9 mouse cellular contexts compared by ENCODE assay signal in genomic region chr3:90708523-90709202, GRCm38 (mm10). TPM values are rescaled to one million over a fixed set of nuclear protein-coding genes. Genes with fewer than 3 reads are reported as not detected.
DNase-seq lines count a peak whose midpoint lies in the region; ATAC-seq and TF ChIP-seq lines count a peak whose summit lies in the region.
"Had no signal": no experiment of that assay in that cellular context is flagged by ENCODE, and none has a peak within 500 bp of the region (broad histone marks: within the 10 kb centered on the region; RNA-seq: fewer than 3 reads in every experiment).

No protein-coding gene starts in this region.

- no peak overlapping the region for H3K27ac ChIP-seq in kidney, adult 2 months (ENCODE audit: insufficient read depth, low read depth, low read length)
- H3K27ac ChIP-seq in midbrain, postnatal 0 days (ENCODE audit: low read depth, low read length): no peak overlapping the region
- H3K27ac ChIP-seq: liver, embryonic 13.5 days had no signal

- no peak for TF ChIP-seq POLR2A in kidney, adult 2 months (IDR thresholded peaks at IDR 0.05; ENCODE audit: low read depth, low read length)

- no peaks in the 10 kb centered on the region for H3K9me3 ChIP-seq in midbrain, postnatal 0 days (ENCODE audit: low read length)
- H3K9me3 ChIP-seq: liver, embryonic 13.5 days had no signal

- no peaks in the 10 kb centered on the region for H3K36me3 ChIP-seq in kidney, adult 2 months (ENCODE audit: control insufficient read depth, insufficient read depth, low read length)
- H3K36me3 ChIP-seq in midbrain, postnatal 0 days (ENCODE audit: insufficient read depth, low read length): no peaks in the 10 kb centered on the region
- H3K36me3 ChIP-seq: liver, embryonic 13.5 days had no signal

- ATAC-seq in CD4-positive, CD25-positive, alpha-beta regulatory T cell, adult 4 months: peak; percentile 43
- ATAC-seq in midbrain, postnatal 0 days (ENCODE audit: low FRiP score): peak; percentile 61

- H3K9ac ChIP-seq in midbrain, postnatal 0 days (replicated peaks; ENCODE audit: low read length, poor library complexity, severe bottlenecking): no peak overlapping the region
- H3K9ac ChIP-seq: liver, embryonic 13.5 days had no signal

- no peak overlapping the region for H3K4me3 ChIP-seq in kidney, adult 2 months (ENCODE audit: insufficient read depth, low read depth, low read length)
- H3K4me3 ChIP-seq in midbrain, postnatal 0 days (ENCODE audit: low read depth, low read length): no peak overlapping the region
- H3K4me3 ChIP-seq: liver, embryonic 13.5 days had no signal

- H3K27me3 ChIP-seq in kidney, adult 2 months (replicated peaks; ENCODE audit: control insufficient read depth, insufficient read depth, low read length): no peaks in the 10 kb centered on the region
- H3K27me3 ChIP-seq in midbrain, postnatal 0 days (ENCODE audit: insufficient read depth, low read length): no peaks in the 10 kb centered on the region
- H3K27me3 ChIP-seq: liver, embryonic 13.5 days had no signal

- peak; percentile 38; the same call in 1 of the 2 replicates for TF ChIP-seq CTCF in kidney, adult 2 months (conservative IDR thresholded peaks at IDR 0.05; ENCODE audit: insufficient read depth, insufficient read length, low read depth, low read length)
- peak; percentile 79 for TF ChIP-seq CTCF in midbrain, postnatal 0 days (IDR thresholded peaks at IDR 0.05)

- no peaks in the 10 kb centered on the region for H3K4me1 ChIP-seq in kidney, adult 2 months (ENCODE audit: control insufficient read depth, insufficient read depth, low read length)
- no peaks in the 10 kb centered on the region for H3K4me1 ChIP-seq in midbrain, postnatal 0 days (ENCODE audit: insufficient read depth, low read length)
- H3K4me1 ChIP-seq: liver, embryonic 13.5 days had no signal

- no peak overlapping the region for H3K4me2 ChIP-seq in midbrain, postnatal 0 days (ENCODE audit: low read depth, low read length, poor library complexity, severe bottlenecking)
- H3K4me2 ChIP-seq: liver, embryonic 13.5 days had no signal

- 17% methylated on average over 4 of the region's 4 CpGs for WGBS in kidney, adult 2 months
- 24% methylated on average over 4 of the region's 4 CpGs for WGBS in midbrain, postnatal 0 days

- peak; percentile 29 for DNase-seq in kidney, adult 2 months
- DNase-seq in kidney, adult 11 months: no peak
- DNase-seq in adrenal gland, postnatal 14 days: peak; percentile 35
- DNase-seq in forelimb bud, embryonic 11.5 days (ENCODE audit: low read depth, low spot score): peak; percentile 10
- DNase-seq in layer of hippocampus, postnatal 10 days (ENCODE audit: low spot score in 2 of 2): peak; percentile 34 to 39
- DNase-seq in midbrain, postnatal 0 days (ENCODE audit: low spot score): peak; percentile 65
- DNase-seq in ovary, postnatal 36 days (ENCODE audit: low spot score): no peak
- DNase-seq: liver, embryonic 13.5 days had no signal

RNA-seq across cellular contexts. Expression of gene S100a9, which starts 13.1 kb away (rescaled TPM):
- 0.39 and 1.4 TPM in 2 replicates for polyA plus RNA-seq in kidney, adult 2 months (2012; rRNA removed)
- not detected for polyA plus RNA-seq in CD4-positive, CD25-positive, alpha-beta regulatory T cell, adult 4 months (2017; shearing (Covaris generic))
- total RNA-seq in adrenal gland, postnatal 14 days (2021): 12.2 and 30.5 TPM in 2 replicates
- 10 to 100 TPM in 1 of 2 experiments, not detected in 1; 15.3 TPM for total RNA-seq in layer of hippocampus, postnatal 10 days (2021)
- total RNA-seq in midbrain, postnatal 0 days (2014; rRNA removed): 5.5 TPM in 1 of 2 replicates, not detected in the other
- polyA plus RNA-seq in midbrain, postnatal 0 days (2015; fragmentation: Nextera tagmentation; extraction: Ambion mirVana): 2.1 and 2.2 TPM in 2 replicates

RNA-seq across cellular contexts. Expression of gene Pglyrp4, which starts 18.0 kb away (rescaled TPM):
- polyA plus RNA-seq in kidney, adult 2 months (2012; rRNA removed): not detected in 2 replicates
- not detected for polyA plus RNA-seq in CD4-positive, CD25-positive, alpha-beta regulatory T cell, adult 4 months (2017; shearing (Covaris generic))
- not detected in 2 replicates for total RNA-seq in adrenal gland, postnatal 14 days (2021)
- not detected for total RNA-seq in layer of hippocampus, postnatal 10 days (2021)
- total RNA-seq in midbrain, postnatal 0 days (2014; rRNA removed): not detected in 2 replicates
- polyA plus RNA-seq in midbrain, postnatal 0 days (2015; fragmentation: Nextera tagmentation; extraction: Ambion mirVana): not detected in 2 replicates
- polyA plus RNA-seq: liver, embryonic 13.5 days had no signal

RNA-seq across cellular contexts. Expression of gene S100a8, which starts 39.9 kb away (rescaled TPM):
- 0.26 and 1.2 TPM in 2 replicates for polyA plus RNA-seq in kidney, adult 2 months (2012; rRNA removed)
- polyA plus RNA-seq in CD4-positive, CD25-positive, alpha-beta regulatory T cell, adult 4 months (2017; shearing (Covaris generic)): not detected
- total RNA-seq in adrenal gland, postnatal 14 days (2021): 11.8 and 25.3 TPM in 2 replicates
- 1 to 10 TPM in 1 of 2 experiments, not detected in 1; 10.0 TPM for total RNA-seq in layer of hippocampus, postnatal 10 days (2021)
- total RNA-seq in midbrain, postnatal 0 days (2014; rRNA removed): 0.93 and 1.8 TPM in 2 replicates
- polyA plus RNA-seq in midbrain, postnatal 0 days (2015; fragmentation: Nextera tagmentation; extraction: Ambion mirVana): 2.2 and 4.2 TPM in 2 replicates

RNA-seq across cellular contexts. Expression of gene S100a7a, which starts 54.8 kb away (rescaled TPM):
- 0.11 and 0.27 TPM in 2 replicates for polyA plus RNA-seq in kidney, adult 2 months (2012; rRNA removed)
- not detected for polyA plus RNA-seq in CD4-positive, CD25-positive, alpha-beta regulatory T cell, adult 4 months (2017; shearing (Covaris generic))
- total RNA-seq in adrenal gland, postnatal 14 days (2021): not detected in 2 replicates
- total RNA-seq in layer of hippocampus, postnatal 10 days (2021): under 1 TPM in 1 of 2 experiments, not detected in 1; 0.27 TPM
- not detected in 2 replicates for total RNA-seq in midbrain, postnatal 0 days (2014; rRNA removed)
- polyA plus RNA-seq in midbrain, postnatal 0 days (2015; fragmentation: Nextera tagmentation; extraction: Ambion mirVana): not detected in 2 replicates
- polyA plus RNA-seq: liver, embryonic 13.5 days had no signal

Comparison
In these comparisons a context has a peak if more than half of its experiments do, and no peak if none do; other contexts are left out.
1. DNase-seq: peak in kidney, adult 2 months (single experiment), adrenal gland, postnatal 14 days (single experiment), forelimb bud, embryonic 11.5 days (single experiment), layer of hippocampus, postnatal 10 days (2 of 2) and midbrain, postnatal 0 days (single experiment); none in kidney, adult 11 months (single experiment) and ovary, postnatal 36 days (single experiment).